Mouse (Mus musculus): ENCODE measurements around the gene Lpar1. TPM values are rescaled to one million over a fixed set of nuclear protein-coding genes. Genes with fewer than 3 reads are reported as not detected.
"Not testable (repeated sequence)": the region's sequence is repeated elsewhere in the genome, so short reads cannot be mapped to it uniquely, and the experiment has no call there.

Lpar1 gene
- polyA plus RNA-seq, 1 experiment from 2014 or later, result 2.4 TPM

DNA sequence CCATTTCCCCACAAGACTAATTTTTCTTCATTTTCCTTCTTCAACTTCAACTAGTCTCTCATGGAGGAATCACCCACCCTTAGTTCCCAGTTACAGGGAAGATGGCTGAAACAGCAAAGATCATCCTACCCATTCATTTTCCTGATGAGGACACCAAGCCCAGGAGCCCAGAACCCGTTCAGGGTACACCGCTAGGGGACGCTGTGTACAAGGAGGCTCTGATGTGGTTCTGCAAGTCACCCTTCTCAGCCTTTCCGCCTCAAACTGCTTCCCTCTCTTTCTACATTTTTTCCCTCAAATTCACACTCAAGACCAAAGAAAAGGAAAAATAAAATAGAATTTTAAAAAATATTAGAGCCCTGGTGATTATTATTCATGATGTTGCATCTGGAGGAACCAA, 1.9 kb downstream of the Lpar1 start:
- Histone ChIP-seq H3K4me1 (ENCODE audit: insufficient read depth) (peaks cover 12% of the 10 kb centered on the region; the same call in 1 of the 2 replicates), H3K9ac (replicated peaks) (no peak overlapping the region), H3K36me3 (replicated peaks; ENCODE audit: insufficient read depth, low read length) (no peaks in the 10 kb centered on the region), H3K4me2 (ENCODE audit: low read depth, low read length) (peak overlapping the region; percentile 92), H3K27me3 (ENCODE audit: insufficient read depth, low read length) (peaks cover 22% of the 10 kb centered on the region), H3K9me3 (ENCODE audit: low read length) (no peaks in the 10 kb centered on the region), H3K4me3 (ENCODE audit: low read depth, low read length) (peak overlapping the region; percentile 66), H3K27ac (ENCODE audit: low read depth) (no peak overlapping the region)
- WGBS (ENCODE audit: insufficient replicate concordance), result 5% methylated on average over 4 of the region's 4 CpGs
- DNase-seq (peak; percentile 75), ATAC-seq (no peak)
- TF ChIP-seq EP300 (IDR thresholded peaks at IDR 0.05; ENCODE audit: low read depth) (no peak), CTCF (IDR thresholded peaks at IDR 0.05; ENCODE audit: low read depth) (peak; percentile 85)

DNA sequence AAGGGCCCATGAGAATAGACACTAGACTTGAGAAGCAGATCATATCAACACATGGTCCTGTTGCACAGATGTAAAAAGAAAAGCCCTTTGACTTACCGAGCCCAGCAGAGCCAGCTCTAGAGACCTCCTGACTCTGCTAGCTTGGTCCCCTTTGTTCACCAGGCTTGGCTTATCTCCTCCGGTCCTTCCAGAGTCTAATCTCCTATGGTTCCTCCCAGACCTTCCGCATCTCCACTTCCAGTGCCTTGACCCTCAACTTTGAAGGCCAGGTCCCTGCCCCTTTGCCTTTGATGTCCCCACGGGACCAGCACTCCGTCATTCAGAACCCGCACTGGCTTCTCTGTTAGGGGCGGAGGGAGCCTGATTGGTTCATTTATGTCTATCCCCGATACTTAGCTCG, 6.0 kb downstream of the Lpar1 start:
- Histone ChIP-seq H3K9ac (replicated peaks) (no peak overlapping the region), H3K4me2 (ENCODE audit: low read depth, low read length) (no peak overlapping the region), H3K4me3 (ENCODE audit: low read depth, low read length) (no peak overlapping the region), H3K9me3 (ENCODE audit: low read length) (no peaks in the 10 kb centered on the region), H3K4me1 (ENCODE audit: insufficient read depth) (peaks cover 13% of the 10 kb centered on the region), H3K27me3 (ENCODE audit: insufficient read depth, low read length) (peaks cover 7% of the 10 kb centered on the region), H3K36me3 (replicated peaks; ENCODE audit: insufficient read depth, low read length) (no peaks in the 10 kb centered on the region), H3K27ac (ENCODE audit: low read depth) (no peak overlapping the region)
- no peak for ATAC-seq
- DNase-seq, result no peak
- WGBS (ENCODE audit: insufficient replicate concordance), result 72% methylated on average over 9 of the region's 9 CpGs
- no peak for TF ChIP-seq CTCF (IDR thresholded peaks at IDR 0.05; ENCODE audit: low read depth)
- TF ChIP-seq EP300 (IDR thresholded peaks at IDR 0.05; ENCODE audit: low read depth), result no peak

DNA sequence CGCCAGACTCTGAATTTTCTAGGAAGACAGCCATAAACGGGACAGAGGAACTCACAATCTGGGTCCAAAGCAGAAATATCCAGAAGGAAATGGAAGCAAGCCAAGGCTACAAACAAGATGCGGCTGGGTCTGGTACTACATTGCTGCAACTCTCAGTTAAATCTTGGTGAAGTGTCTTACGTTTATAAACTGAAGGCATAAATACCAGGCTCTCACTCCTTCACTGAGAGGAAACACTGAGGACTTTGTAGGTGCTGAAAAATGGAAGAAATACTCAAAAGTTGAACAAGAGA, 6.5 kb downstream of the Lpar1 start:
- H3K36me3 ChIP-seq (replicated peaks; ENCODE audit: insufficient read depth, low read length), result no peaks in the 10 kb centered on the region
- no peak overlapping the region for H3K4me3 ChIP-seq (ENCODE audit: low read depth, low read length)
- no peaks in the 10 kb centered on the region for H3K9me3 ChIP-seq (ENCODE audit: low read length)
- DNase-seq, result no peak
- H3K9ac ChIP-seq (replicated peaks), result no peak overlapping the region
- peaks cover 5% of the 10 kb centered on the region; the same call in 1 of the 2 replicates for H3K27me3 ChIP-seq (ENCODE audit: insufficient read depth, low read length)
- TF ChIP-seq CTCF (IDR thresholded peaks at IDR 0.05; ENCODE audit: low read depth), result no peak
- no peak for TF ChIP-seq EP300 (IDR thresholded peaks at IDR 0.05; ENCODE audit: low read depth)
- no peak overlapping the region for H3K4me2 ChIP-seq (ENCODE audit: low read depth, low read length)
- no peak overlapping the region for H3K27ac ChIP-seq (ENCODE audit: low read depth)
- WGBS (ENCODE audit: insufficient replicate concordance), result 56% methylated on average over 4 of the region's 4 CpGs
- H3K4me1 ChIP-seq (ENCODE audit: insufficient read depth), result peaks cover 10% of the 10 kb centered on the region
- no peak for ATAC-seq

DNA sequence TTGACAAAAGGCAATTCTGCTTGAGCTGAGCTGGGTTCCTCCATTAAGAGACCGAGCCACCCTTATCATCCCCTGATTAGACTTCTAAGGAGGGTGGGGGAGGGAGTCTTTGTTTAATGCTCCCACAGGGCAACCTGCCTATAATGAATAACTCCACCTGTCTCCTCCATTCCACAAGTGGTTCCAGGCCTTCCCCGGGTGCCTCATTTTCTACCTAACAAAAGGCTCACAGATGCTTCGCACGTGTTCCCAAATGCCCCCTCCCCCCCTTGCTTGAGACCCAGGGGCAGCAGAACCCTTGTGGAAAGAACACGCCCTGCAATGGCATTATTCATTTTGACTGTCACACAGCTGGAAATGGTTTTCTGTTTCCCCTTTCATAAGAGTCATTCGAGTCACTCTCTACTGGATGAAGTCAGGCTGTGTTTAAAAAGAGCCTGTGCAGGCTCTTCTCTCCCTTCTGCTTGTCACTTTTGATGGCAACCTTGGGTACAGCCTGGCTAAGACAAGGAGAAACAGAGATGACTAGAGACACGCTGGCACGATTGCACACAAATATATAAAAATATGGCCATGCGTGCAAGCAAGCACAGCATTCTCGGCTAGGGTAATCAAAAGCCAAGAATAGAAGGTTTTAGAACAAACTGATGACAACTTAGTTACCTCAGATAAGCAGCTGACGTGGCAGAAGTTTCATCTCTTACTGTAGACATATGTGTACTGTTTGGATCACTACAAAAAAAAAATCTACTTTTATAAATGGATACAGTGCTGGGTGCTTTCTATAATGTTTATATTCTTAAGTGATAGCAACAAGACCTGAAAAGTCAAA, 7.0 kb downstream of the Lpar1 start:
- H3K36me3 ChIP-seq (replicated peaks; ENCODE audit: insufficient read depth, low read length), result no peaks in the 10 kb centered on the region
- H3K27ac ChIP-seq (ENCODE audit: low read depth), result 0 out of 2 replicates have a peak overlapping the region, but pooled peaks have one; percentile 11
- H3K4me3 ChIP-seq (ENCODE audit: low read depth, low read length), result no peak overlapping the region
- peaks cover 8% of the 10 kb centered on the region; the same call in 1 of the 2 replicates for H3K4me1 ChIP-seq (ENCODE audit: insufficient read depth)
- DNase-seq (no peak), ATAC-seq (no peak)
- no peaks in the 10 kb centered on the region for H3K9me3 ChIP-seq (ENCODE audit: low read length)
- no peak for TF ChIP-seq CTCF (IDR thresholded peaks at IDR 0.05; ENCODE audit: low read depth)
- no peak for TF ChIP-seq EP300 (IDR thresholded peaks at IDR 0.05; ENCODE audit: low read depth)
- H3K4me2 ChIP-seq (ENCODE audit: low read depth, low read length), result no peak overlapping the region
- peaks cover 1% of the 10 kb centered on the region; the same call in 1 of the 2 replicates for H3K27me3 ChIP-seq (ENCODE audit: insufficient read depth, low read length)
- WGBS (ENCODE audit: insufficient replicate concordance), result 44% methylated on average over 11 of the region's 11 CpGs
- no peak overlapping the region for H3K9ac ChIP-seq (replicated peaks)

DNA sequence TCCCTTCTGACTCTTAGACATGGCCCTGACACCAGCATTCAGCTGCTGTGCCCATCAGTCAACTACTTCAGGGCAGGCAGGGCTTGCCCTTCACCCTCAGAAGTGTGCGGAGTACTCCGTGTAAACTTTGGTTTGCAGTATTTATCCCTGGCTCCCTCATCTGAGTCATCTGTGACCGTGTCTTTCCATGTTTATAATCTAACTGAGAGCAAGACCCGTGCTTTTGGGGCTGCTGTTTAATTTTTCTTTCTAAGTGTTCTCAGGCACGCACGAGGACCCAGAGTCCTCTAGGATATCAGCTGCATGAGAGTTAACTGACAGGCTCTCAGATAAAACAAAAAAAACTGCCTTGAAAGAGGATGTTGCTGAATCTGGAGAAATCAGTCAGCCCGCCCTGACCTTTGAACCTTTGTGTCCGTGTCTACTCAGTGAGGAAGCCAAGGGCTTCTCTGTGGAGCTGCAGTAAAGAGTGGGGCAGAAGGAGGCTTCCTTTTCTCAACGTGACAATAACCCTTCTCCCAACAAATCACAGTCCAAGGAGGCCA, 7.7 kb downstream of the Lpar1 start:
- H3K9me3 ChIP-seq (ENCODE audit: low read length), result no peaks in the 10 kb centered on the region
- no peak overlapping the region for H3K4me3 ChIP-seq (ENCODE audit: low read depth, low read length)
- H3K27me3 ChIP-seq (ENCODE audit: insufficient read depth, low read length), result no peaks in the 10 kb centered on the region
- no peak overlapping the region for H3K4me2 ChIP-seq (ENCODE audit: low read depth, low read length)
- 36% methylated on average over 9 of the region's 9 CpGs for WGBS (ENCODE audit: insufficient replicate concordance)
- H3K36me3 ChIP-seq (replicated peaks; ENCODE audit: insufficient read depth, low read length), result no peaks in the 10 kb centered on the region
- ATAC-seq, result 0 out of 2 replicates have a peak, but pooled peaks have one; percentile 5
- no peak overlapping the region for H3K27ac ChIP-seq (ENCODE audit: low read depth)
- H3K9ac ChIP-seq (replicated peaks), result no peak overlapping the region
- peaks cover 8% of the 10 kb centered on the region; the same call in 1 of the 2 replicates for H3K4me1 ChIP-seq (ENCODE audit: insufficient read depth)
- TF ChIP-seq EP300 (IDR thresholded peaks at IDR 0.05; ENCODE audit: low read depth) (no peak), CTCF (IDR thresholded peaks at IDR 0.05; ENCODE audit: low read depth) (no peak)
- DNase-seq, result peak; percentile 24

DNA sequence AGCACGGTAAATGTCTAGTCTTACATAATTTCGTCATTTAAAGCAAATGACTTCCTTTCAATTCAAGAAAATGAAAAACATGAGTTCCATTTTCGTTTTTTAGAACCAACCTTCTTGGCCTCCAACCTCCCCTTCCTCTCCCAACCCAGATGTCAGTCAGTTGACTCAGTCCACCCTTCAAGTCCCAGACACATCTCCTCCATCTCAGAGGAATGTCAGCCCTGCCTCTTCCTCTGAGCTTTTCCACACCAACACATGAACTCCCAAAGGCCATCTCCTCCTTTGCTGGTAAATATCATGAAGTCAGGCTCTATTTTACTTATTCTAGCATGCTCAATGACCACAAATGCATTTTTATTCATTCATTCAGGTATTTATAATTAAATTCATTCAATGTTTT, 10.5 kb downstream of the Lpar1 start:
- Histone ChIP-seq H3K4me3 (ENCODE audit: low read depth, low read length) (no peak overlapping the region), H3K9ac (replicated peaks) (no peak overlapping the region)

DNA sequence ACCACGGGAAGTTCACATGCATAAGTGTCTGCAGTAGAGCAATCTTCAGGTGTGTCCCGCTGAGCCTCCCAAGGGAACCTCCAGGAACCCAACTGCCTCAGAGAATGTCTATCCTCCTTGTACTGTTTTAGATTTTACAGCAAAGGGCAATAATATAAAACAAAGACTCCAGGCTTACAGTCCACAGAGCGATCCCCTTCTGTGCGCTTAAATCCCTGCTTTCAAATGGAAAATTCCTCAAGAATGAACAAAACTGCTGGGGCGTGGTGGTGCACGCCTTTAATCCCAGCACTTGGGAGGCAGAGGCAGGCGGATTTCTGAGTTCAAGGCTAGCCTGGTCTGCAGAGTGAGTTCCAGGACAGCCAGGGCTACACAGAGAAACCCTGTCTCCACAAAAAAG, 11.0 kb downstream of the Lpar1 start:
- not testable (repeated sequence) for H3K4me2 ChIP-seq (ENCODE audit: low read depth, low read length); ATAC-seq; H3K27ac ChIP-seq (ENCODE audit: low read depth); DNase-seq; H3K36me3 ChIP-seq (replicated peaks; ENCODE audit: insufficient read depth, low read length); H3K4me3 ChIP-seq (ENCODE audit: low read depth, low read length); H3K9ac ChIP-seq (replicated peaks); H3K27me3 ChIP-seq (ENCODE audit: insufficient read depth, low read length); H3K4me1 ChIP-seq (ENCODE audit: insufficient read depth); H3K9me3 ChIP-seq (ENCODE audit: low read length)
- 78% methylated on average over 7 of the region's 7 CpGs for WGBS (ENCODE audit: insufficient replicate concordance)

More for the DNA sequence above, 10.5 kb downstream of the Lpar1 start:
- H3K4me1 ChIP-seq (ENCODE audit: insufficient read depth), result peaks cover 8% of the 10 kb centered on the region; the same call in 1 of the 2 replicates
- TF ChIP-seq CTCF (IDR thresholded peaks at IDR 0.05; ENCODE audit: low read depth), result no peak
- TF ChIP-seq EP300 (IDR thresholded peaks at IDR 0.05; ENCODE audit: low read depth), result no peak
- ATAC-seq, result no peak
- 65% methylated on average over 3 of the region's 3 CpGs for WGBS (ENCODE audit: insufficient replicate concordance)
- H3K4me2 ChIP-seq (ENCODE audit: low read depth, low read length), result no peak overlapping the region
- H3K9me3 ChIP-seq (ENCODE audit: low read length), result no peaks in the 10 kb centered on the region
- DNase-seq, result no peak
- no peaks in the 10 kb centered on the region for H3K27me3 ChIP-seq (ENCODE audit: insufficient read depth, low read length)
- H3K27ac ChIP-seq (ENCODE audit: low read depth), result no peak overlapping the region
- no peaks in the 10 kb centered on the region for H3K36me3 ChIP-seq (replicated peaks; ENCODE audit: insufficient read depth, low read length)
